Mouse (Mus musculus): Measurements from ENCODE around the gene Hbp1.

The Hbp1 gene

DNA sequence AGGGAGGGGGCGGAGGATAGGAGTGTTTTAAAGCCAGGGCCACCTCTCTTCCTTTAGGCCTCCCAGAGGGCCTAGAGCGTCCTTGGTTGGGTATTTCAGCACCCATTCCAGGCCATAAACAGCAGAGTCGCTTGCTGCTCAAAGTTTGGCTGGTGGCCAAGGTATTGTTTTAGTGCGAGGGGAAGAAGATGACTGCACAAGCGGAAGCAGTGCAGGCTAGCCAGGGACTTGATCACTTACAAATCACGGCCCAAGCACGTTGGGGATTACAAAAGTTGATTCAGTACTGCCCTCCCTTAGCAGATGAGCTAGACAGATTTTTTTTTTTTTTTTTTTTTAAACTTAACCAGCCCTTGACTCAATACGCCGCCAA, 310 bp upstream of the Hbp1 start:
- DNase-seq (ENCODE audit: low spot score) = no peak

DNA sequence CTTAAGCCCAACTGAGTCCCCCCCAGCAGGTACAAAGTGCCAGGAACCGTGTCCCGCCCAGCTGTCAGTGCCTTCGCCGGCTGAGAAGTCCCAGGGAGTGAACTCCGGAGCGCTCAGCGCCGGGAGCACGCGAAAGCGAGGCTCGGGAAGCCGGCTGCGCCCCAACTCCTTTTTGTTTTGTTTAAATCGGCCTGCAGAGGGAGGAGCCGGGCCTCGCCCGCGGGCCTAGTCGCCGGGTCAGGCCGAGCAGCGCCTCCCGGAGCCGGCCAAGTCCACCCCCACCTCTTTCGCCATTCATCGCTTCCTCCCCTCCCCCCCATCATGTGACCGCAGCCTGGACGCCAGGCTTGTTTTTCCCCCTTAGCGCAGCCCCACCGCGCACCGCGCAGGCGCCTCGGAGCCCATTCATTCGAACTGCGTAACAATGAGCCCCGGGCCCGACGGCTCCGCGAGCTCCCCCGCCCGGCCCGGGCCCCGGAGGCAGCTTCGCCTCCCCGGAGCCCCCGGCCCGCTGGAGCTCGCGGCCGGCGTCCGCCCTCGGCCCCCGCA, 1.1 kb downstream of the Hbp1 start:
- peak; percentile 95 for DNase-seq (ENCODE audit: low spot score)

DNA sequence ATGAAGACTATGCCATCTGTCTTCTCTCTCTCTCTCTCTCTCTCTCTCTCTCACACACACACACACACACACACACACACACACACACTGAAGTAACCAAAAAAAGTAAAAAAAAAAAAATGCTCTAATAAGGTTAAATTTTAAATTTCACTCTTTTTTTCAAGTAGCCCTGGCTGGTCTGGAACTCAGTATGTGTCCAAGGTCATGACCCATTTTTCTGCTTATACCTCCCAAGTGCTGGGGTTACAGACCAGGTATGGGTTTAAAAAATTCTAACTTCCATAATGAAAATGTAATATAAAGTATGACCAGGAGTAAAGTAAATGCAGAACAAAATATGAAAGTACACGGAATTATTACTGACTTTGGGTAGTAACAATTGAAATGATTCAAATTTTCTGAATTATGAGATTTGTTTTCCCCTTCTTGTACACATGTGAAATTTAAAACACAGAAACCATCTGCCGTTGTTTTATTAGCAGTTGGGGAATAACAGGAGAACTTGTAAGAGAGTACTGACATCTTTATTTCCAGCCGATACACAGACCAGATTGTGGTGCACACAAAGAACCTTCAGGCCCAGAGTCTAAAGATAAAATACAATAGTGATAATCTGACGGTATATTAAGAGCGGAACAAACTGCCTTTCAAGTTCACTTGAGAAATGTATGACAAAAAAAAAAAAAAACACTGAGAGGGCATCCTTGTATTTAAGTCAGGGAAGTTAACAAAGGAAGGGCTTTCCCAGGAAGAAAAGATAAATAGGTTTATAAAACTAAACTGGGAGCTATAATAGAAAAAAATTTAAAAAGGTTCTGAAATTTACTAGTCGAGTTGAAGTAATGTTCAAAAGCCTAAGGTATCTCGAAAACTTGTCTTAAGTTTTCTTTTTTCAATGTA, 2.0 kb downstream of the Hbp1 start:
- no peak for DNase-seq (ENCODE audit: low spot score)

DNA sequence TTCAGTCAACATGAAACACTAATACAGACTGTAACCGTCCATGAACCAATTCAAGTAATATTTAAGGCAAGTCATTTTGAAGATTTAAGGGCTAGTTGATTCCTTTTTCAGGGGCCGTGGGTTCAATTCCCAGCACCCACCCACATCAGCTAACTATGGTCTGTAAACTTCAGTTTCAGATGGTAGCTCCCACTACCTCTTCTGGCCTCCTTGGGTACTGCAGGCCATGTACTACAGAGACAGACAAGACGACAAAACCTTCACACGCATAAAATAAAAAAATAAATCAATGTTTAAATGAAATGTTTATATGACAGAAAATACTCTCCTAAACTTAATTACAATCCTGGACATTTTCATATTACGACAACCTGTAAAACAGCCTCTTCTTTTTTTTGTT, 2.9 kb downstream of the Hbp1 start:
- no peak for DNase-seq (ENCODE audit: low spot score)

DNA sequence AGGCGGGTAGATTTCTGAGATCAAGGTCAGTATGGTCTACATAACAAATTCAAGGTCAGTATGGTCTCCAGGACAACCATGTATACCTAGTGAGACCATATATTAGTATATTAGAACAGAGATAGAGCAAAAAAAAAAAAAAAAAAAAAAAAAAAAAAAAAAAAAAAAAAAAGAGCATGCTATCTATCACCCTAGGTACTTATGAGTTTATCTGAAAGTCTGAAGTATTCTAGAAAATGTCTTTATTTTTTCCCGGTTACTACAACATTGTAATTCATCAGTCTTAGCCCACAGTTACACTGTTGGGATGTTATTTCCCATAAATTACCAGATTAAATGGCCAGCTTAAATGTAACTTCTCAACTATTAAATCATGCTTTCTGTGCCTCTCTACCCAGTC, 5.9 kb downstream of the Hbp1 start:
- DNase-seq (ENCODE audit: low spot score) = no peak

DNA sequence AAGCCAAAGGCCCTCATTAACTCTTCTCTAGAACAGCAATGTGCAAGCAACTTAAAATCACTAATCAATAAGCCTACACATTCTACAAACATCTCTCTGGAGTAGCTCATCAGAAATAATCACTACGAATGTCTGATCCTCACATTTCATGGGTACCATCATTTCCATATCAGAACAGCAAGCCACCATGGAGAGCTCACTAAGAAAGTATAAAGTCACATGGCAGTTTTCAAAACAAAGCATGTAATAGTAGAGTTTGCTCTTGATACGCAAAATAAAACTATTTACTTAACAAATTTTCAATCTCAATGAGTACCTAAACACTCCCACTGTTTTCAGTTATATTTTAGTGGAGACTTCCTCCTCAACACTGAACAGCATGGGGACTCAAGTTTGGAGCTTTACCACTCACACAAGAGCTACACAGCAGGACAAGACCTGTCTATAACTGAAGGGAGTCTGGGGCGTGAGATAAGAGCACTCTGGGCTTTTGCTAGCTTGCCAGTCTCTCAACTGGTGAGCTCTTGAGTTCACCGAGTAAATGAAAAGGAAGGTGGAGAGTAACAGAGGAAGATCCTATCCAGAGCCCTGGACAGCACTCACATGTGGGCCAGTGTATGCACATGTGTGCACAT, 7.2 kb downstream of the Hbp1 start:
- no peak for DNase-seq (ENCODE audit: low spot score)

DNA sequence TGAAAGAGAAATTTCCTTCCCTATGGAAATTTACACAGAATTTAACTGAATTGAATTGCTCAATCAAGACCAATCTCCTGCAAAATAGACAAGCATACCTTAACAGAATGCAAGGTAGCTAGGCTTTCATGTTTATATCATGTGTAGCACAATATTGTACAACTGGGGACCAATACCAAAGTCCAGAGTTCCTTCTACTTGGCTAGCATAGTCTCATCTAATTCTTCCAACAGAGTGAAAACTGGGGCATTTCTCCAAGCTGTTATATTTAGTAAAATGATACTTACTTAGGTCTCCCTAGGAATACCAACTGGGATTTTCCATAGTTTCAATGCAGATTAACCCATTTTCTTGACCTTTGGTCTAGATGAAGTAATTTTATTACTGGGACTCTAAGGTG, 11.3 kb downstream of the Hbp1 start:
- DNase-seq (ENCODE audit: low spot score) = no peak

DNA sequence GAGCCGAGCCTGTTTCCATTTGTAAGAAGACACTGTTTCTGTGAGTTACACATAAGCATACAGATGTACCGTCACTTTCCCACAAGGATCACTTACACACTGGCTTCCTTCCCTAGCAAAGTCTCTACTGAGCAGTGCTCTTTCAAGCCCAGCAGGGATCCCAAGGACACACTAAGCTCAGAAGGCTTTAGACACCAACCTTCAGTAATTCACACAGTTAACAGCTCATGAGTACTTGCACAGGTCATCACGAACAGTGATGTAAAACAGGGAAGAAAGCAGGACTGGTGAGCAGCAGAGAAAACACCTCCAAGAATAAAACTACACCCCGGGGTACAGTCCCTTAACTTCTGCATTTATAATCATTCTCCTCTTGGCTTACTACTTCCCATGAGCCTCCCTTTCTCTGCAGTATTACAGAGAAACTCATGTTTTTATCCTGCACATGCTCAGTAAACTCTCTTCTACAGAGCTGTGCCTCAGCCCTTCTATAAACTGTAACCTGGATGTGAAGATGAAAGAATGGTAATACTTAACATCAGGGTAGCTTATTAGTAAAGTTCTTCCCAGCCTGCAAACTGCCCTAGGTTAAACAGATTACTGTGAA, 11.8 kb downstream of the Hbp1 start:
- no peak for DNase-seq (ENCODE audit: low spot score)

DNA sequence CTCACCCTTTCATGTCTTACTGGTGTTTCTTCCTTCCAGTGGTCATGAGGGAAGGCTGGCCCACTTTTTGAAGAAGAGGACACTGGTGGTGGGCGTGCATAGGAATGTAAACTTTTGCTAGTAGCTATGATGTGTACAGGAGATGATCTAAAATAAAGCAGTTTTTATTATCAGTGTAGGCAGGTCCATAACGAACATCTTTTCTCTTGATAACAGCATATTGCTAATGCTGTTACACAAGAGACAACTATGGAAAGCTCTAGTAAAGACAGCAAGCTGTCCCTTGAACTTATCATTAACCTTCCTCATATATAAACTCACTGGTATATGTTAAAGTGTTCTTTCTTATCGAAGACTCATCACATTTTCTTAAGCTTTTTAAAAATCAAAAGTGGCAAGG, 12.7 kb downstream of the Hbp1 start:
- no peak for DNase-seq (ENCODE audit: low spot score)

DNA sequence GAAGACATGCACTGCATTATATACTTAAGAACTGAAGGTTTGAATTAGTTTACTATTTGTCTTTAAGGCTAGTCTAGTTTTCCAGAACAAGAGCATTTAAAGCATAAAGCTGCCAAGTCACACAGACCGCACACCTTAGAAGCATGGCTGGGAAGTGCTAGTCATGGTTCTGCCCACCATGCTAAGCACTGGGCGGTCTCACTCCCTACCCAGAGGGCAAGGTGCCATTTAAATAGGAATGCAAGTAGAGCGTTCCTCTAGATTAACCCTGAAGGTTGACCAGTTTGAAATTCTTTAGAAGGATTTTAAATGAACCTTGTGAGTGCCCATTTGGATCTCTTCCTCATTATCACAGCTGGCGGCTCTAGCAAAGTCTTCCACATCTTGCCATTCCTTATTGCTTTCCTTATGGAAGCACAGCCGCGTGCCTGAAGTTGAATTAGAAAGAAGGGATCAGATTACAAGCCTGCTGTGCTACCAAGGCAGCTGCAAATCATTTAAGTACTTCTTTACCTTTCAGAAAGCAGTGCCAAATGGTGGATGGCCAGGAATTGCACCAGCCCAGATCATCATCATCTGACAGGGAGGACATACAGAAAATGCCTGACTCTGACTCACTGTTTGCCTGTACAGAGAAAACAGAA, 13.6 kb downstream of the Hbp1 start:
- DNase-seq (ENCODE audit: low spot score) = no peak

DNA sequence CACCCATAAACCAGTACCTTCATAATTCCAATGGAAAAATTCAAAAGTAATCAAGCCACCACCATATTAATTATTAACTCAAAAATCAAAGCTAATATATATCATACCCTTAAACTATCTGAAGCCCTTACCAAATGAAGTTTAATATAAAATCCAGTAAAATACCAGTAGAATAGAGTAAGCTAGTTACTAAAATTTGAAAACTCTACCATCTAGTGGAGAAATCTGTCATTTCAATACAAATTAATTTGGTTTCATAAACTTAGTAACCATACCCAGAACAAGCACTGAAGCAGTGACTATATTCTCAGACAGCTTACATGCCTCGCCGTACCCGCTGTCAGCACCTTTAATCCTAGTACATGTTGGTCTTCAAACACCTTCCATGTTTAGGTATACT, 18.5 kb downstream of the Hbp1 start:
- no peak for DNase-seq (ENCODE audit: low spot score)

DNA sequence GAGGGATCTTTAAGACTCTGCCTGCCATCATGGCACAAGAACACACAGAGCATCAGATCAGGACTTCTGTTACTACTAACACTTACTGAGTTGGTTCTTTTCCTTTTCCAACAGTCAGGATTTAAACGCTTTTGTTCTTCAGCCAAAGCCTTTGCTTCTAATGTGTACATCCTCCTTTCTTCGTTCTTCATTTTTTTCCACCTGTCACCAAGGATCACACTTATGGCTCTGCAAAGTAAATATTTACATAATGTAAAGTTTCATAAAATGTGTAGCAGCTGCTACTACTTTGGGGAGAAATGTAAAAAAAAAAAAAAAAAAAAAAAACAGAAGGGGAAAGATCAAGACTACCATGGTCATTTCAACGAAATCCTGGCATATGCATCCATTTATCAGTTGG, 21.8 kb downstream of the Hbp1 start:
- DNase-seq (ENCODE audit: low spot score) = no peak

DNA sequence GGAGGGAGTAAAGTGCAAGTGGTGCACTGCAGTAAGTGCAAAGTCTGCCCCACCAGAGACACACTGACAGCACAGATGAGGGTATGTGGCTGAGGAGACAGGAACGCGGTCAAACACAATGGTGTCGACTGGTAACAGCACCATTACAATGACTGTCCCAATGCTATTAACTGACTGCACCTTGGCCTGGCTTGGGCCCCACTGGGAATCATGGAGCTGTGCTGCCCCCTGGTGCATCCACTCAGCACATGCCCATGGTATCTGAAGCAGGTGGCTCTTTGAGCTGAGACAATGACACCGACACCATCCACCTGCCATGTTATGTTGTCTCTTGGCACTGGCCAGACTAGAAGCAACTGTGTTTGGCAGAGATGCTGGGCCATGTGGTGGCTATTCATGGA, 23.7 kb downstream of the Hbp1 start:
- DNase-seq (ENCODE audit: low spot score) = peak; percentile 85

DNA sequence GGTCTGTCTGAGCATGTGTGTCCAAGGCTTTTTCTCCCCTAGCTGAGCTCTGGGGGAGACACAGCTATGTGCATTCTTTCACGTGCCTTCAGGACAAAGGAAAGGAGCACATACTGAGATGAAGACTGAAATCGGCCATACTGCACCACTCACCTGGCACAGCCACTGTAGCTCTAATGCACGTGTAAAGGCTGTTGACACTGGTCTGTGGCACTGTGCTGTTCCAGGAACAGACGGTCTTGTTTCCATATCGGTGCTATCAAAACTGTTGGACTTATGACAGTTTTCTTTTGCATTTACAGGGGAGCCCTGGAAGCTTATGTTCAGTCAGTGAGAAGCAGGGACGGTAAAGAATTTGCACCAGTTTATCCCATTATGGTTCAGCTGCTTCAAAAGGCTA, 25.0 kb downstream of the Hbp1 start:
- DNase-seq (ENCODE audit: low spot score) = no peak

DNA sequence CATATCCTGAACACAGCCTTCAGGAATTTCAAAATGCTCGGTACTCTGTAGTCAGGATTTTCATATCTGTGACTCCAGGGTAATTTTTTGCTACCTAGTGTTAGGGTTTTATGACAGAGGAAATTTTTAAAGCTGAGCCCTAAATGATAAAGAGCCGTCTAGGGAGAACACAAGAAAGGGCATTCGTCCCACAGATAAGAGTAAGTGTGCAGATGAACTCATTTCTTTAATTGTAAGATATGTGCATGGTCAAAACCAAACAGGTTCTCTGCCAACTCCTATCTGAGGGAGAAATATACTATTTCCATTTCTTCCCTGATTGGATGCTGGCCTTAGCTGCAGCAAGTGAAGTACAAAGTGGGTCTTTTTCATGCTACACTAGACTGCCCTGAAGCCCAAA, 26.2 kb downstream of the Hbp1 start:
- DNase-seq (ENCODE audit: low spot score) = no peak

DNA sequence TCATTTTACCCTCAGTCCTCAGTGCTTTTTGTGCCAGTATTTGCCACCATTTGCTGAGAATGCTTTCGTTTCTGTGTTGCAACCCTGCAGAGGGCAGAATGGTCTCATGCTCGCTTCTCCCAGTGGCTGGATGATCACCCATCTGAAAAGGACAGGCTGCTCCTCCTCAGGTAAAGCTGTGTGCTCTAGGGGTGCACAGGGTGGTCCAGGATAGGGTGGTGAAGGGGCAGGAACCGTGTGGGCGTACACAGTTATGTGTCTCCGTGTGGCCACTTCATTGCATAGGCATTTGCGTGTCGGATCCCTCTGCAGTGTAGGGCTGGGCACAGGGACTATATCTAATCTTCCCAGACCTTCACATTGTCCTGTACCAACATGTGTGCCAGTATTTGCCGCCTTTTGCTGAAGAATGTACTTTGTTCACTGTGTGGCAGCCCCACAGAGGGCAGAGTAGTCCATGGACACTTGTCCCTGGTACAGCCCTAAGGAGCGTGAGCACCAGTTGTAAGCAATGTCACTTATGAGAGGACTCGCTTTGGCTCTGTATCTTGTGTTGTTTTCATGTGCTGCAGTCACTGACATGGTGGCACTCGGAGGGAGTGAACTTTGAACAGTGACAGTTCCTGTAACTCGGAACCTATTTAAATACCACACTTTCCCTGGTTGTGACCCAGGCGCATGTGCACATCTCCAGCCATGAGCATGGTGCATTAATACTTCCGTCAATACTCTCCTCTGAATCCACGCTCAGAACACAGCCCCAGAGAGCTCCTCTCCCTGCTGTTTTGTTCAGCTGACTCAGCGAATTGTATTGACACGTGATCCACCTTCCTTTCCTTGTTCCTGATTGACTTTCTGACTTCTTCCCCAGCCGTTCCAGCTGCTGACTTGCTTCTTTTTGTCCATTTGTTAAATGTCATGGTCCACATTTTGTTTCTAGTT, 29.6 kb downstream of the Hbp1 start:
- DNase-seq (ENCODE audit: low spot score) = no peak

DNA sequence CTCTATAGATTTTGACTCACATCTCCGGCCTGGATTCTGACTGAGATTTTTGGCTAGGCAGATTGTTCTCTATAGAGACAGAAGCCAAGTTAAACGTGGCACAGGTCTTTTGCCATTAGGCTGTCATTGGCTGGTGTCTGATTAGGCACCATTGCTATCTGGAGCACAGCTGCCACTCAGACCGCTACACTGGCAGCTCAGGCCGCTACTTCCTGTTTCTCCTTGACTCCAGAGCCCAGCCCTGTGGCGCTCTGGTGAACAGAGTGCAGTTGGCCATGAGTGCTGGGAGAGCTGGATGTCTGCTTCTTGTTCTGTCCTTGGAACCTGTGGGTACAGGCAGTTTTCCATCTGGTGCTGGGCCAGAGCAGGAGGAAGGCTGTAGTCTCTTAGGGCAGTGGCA, 33.1 kb downstream of the Hbp1 start:
- no peak for DNase-seq (ENCODE audit: low spot score)

DNA sequence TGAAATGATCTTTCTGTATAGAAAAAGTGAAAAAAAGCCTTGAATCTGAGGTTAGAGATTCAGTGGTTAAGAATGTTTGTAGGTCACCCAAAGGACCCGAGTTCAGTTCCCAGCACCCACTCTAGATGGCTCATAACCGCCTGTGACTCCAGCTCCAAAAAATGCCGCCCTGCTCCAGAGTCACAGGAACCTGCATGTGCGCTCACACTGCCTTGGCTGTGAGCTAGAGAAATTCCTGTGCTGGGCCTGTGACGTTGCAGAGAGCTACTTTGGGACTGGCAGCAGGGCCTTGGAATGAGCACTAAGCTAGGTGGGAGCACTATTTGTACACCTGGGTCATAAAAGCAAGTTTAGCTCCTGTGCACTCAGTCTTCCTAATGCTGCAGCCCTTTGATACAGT, 33.6 kb downstream of the Hbp1 start:
- DNase-seq (ENCODE audit: low spot score) = no peak

DNA sequence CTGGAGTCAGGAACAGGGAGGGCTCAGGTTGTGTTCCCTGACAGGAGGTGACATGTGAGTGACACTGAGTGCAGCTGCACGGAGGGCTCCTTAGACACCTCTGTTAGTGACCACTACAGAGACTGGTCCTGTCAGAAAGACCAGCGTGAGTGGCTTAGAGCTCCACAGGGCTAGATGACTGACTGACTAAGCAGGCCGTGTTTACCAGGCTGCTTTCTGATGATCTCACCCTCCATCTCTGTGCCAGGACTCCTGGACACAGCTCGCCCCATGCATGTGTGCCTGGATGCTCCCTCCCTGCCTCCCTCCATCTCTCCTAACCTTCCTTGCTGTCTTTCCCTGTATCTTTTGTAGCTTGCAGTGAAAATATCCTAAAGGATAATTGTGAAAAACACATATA, 36.7 kb downstream of the Hbp1 start:
- no peak for DNase-seq (ENCODE audit: low spot score)

DNA sequence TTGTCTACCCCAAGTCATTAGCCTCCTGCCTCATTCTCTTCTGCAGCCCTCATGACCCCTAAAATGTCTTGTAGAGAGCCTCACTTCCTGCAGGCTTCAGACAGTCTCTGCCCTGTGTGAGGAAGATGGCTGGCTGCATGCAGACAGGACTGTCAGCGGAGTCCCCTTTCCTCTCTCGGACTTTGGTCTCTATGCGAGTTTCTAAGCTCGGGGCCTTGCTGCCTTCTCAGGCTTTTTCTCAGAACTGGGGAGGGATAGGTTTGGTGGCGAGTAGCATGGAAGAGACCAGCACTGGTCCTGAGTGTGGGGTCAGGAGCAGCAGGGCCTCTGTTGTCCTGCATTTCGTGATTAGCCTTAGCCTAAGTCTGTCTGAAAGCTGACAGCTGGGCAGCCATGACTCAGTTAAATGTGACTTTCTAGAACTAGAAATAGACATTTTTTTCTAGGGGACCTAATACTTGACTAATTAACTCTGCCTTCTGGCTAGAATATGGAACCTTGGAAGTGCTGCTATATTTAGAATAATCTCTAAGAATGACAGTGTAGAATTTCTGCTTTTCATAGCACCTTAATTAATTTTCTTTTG, 37.3 kb downstream of the Hbp1 start:
- DNase-seq (ENCODE audit: low spot score) = no peak

DNA sequence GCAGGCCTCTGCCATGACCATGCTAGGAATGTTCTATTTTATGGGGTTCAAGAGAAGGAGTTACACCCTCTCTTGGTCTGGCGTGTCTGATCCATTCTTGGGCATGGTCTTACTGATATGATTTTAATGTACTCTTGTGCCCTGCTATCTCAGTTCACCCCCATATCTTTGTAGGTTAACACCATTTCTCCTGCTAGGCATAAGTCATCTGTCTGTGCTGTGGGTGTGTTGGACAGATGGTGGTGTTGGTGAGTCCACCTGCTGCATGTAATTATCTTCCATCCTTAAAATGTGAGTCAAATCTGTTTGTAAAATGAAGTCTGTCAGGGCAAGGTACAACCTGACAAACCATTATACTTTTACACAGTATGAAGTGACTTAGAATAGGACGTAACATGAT, 42.9 kb downstream of the Hbp1 start:
- DNase-seq (ENCODE audit: low spot score) = no peak

All from retina, embryonic 14.5 days (tissue).